Mouse (Mus musculus): Measurements from ENCODE around the gene Phf2. TPM values are rescaled to one million over a fixed set of nuclear protein-coding genes. Genes with fewer than 3 reads are reported as not detected.
A peak's percentile ranks its signal among the peaks of the same experiment; 100 is the strongest.
"Not testable (repeated sequence)": the region's sequence is repeated elsewhere in the genome, so short reads cannot be mapped to it uniquely, and the experiment has no call there.

The Phf2 gene
- polyA plus RNA-seq, 1 experiment from 2014 or later, result 5.3 TPM

GRCm38 (mm10) chr13:48822288-48822687, 48.6 kb downstream of the Phf2 start:
- ATAC-seq (replicated peaks; ENCODE audit: low FRiP score, low read depth), result no peak
- H3K4me2 ChIP-seq (ENCODE audit: low read length), result no peak overlapping the region
- H3K4me1 ChIP-seq (replicated peaks; ENCODE audit: insufficient read depth, low read length), result no peaks in the 10 kb centered on the region
- no peaks in the 10 kb centered on the region for H3K27me3 ChIP-seq (ENCODE audit: insufficient read depth, low read length)
- no peak overlapping the region for H3K9ac ChIP-seq (ENCODE audit: low read depth, low read length)
- DNase-seq (ENCODE audit: low spot score), result no peak
- H3K4me3 ChIP-seq (replicated peaks; ENCODE audit: low read depth, low read length), result no peak overlapping the region
- no peak for TF ChIP-seq CTCF (IDR thresholded peaks at IDR 0.05; ENCODE audit: low read depth)
- WGBS, result 92% methylated on average over 10 of the region's 10 CpGs
- H3K27ac ChIP-seq, result no peak overlapping the region
- no peaks in the 10 kb centered on the region for H3K9me3 ChIP-seq (replicated peaks; ENCODE audit: low read length)
- H3K36me3 ChIP-seq (ENCODE audit: insufficient read depth, low read length), result peaks cover 76% of the 10 kb centered on the region

- no peak for DNase-seq (ENCODE audit: low spot score)
- Histone ChIP-seq H3K27me3 (ENCODE audit: insufficient read depth, low read length) (no peaks in the 10 kb centered on the region), H3K4me1 (replicated peaks; ENCODE audit: insufficient read depth, low read length) (no peaks in the 10 kb centered on the region), H3K4me2 (ENCODE audit: low read length) (no peak overlapping the region), H3K9me3 (replicated peaks; ENCODE audit: low read length) (no peaks in the 10 kb centered on the region), H3K36me3 (ENCODE audit: insufficient read depth, low read length) (peaks cover 85% of the 10 kb centered on the region), H3K9ac (ENCODE audit: low read depth, low read length) (no peak overlapping the region), H3K27ac (no peak overlapping the region), H3K4me3 (replicated peaks; ENCODE audit: low read depth, low read length) (no peak overlapping the region)
- no peak for TF ChIP-seq CTCF (IDR thresholded peaks at IDR 0.05; ENCODE audit: low read depth)
- WGBS, result 64% methylated on average over 3 of the region's 3 CpGs
- ATAC-seq (replicated peaks; ENCODE audit: low FRiP score, low read depth), result no peak
These were observed 51.8 kb downstream of the Phf2 start for GRCm38 (mm10) chr13:48819131-48819530.

GRCm38 (mm10) chr13:48814406-48814805, 56.5 kb downstream of the Phf2 start:
- 93% methylated on average over 1 of the region's 1 CpGs for WGBS
- H3K27me3 ChIP-seq (ENCODE audit: insufficient read depth, low read length), result no peaks in the 10 kb centered on the region

GRCm38 (mm10) chr13:48810991-48811390, 59.9 kb downstream of the Phf2 start:
- DNase-seq (ENCODE audit: low spot score), result no peak

More at GRCm38 (mm10) chr13:48814406-48814805, 56.5 kb downstream of the Phf2 start:
- Histone ChIP-seq H3K4me3 (replicated peaks; ENCODE audit: low read depth, low read length) (no peak overlapping the region), H3K27ac (no peak overlapping the region), H3K4me2 (ENCODE audit: low read length) (no peak overlapping the region), H3K36me3 (ENCODE audit: insufficient read depth, low read length) (peaks cover 80% of the 10 kb centered on the region), H3K9me3 (replicated peaks; ENCODE audit: low read length) (no peaks in the 10 kb centered on the region), H3K4me1 (replicated peaks; ENCODE audit: insufficient read depth, low read length) (no peaks in the 10 kb centered on the region), H3K9ac (ENCODE audit: low read depth, low read length) (no peak overlapping the region)
- DNase-seq (ENCODE audit: low spot score), result no peak
- TF ChIP-seq CTCF (IDR thresholded peaks at IDR 0.05; ENCODE audit: low read depth), result no peak
- ATAC-seq (replicated peaks; ENCODE audit: low FRiP score, low read depth), result no peak

GRCm38 (mm10) chr13:48810274-48810823, 60.6 kb downstream of the Phf2 start:
- Histone ChIP-seq H3K27me3 (ENCODE audit: insufficient read depth, low read length) (no peaks in the 10 kb centered on the region), H3K27ac (no peak overlapping the region), H3K36me3 (ENCODE audit: insufficient read depth, low read length) (peaks cover 48% of the 10 kb centered on the region), H3K4me2 (ENCODE audit: low read length) (no peak overlapping the region), H3K4me1 (replicated peaks; ENCODE audit: insufficient read depth, low read length) (no peaks in the 10 kb centered on the region), H3K9me3 (replicated peaks; ENCODE audit: low read length) (no peaks in the 10 kb centered on the region), H3K9ac (ENCODE audit: low read depth, low read length) (no peak overlapping the region), H3K4me3 (replicated peaks; ENCODE audit: low read depth, low read length) (no peak overlapping the region)
- no peak for TF ChIP-seq CTCF (IDR thresholded peaks at IDR 0.05; ENCODE audit: low read depth)
- 75% methylated on average over 7 of the region's 7 CpGs for WGBS
- DNase-seq (ENCODE audit: low spot score), result no peak
- ATAC-seq (replicated peaks; ENCODE audit: low FRiP score, low read depth), result no peak

More at GRCm38 (mm10) chr13:48810991-48811390, 59.9 kb downstream of the Phf2 start:
- 77% methylated on average over 9 of the region's 9 CpGs for WGBS
- H3K4me1 ChIP-seq (replicated peaks; ENCODE audit: insufficient read depth, low read length), result no peaks in the 10 kb centered on the region
- peaks cover 51% of the 10 kb centered on the region for H3K36me3 ChIP-seq (ENCODE audit: insufficient read depth, low read length)
- no peak for ATAC-seq (replicated peaks; ENCODE audit: low FRiP score, low read depth)
- no peak overlapping the region for H3K9ac ChIP-seq (ENCODE audit: low read depth, low read length)
- no peaks in the 10 kb centered on the region for H3K27me3 ChIP-seq (ENCODE audit: insufficient read depth, low read length)
- H3K4me3 ChIP-seq (replicated peaks; ENCODE audit: low read depth, low read length), result no peak overlapping the region
- no peak overlapping the region for H3K27ac ChIP-seq
- no peak overlapping the region for H3K4me2 ChIP-seq (ENCODE audit: low read length)
- no peaks in the 10 kb centered on the region for H3K9me3 ChIP-seq (replicated peaks; ENCODE audit: low read length)
- TF ChIP-seq CTCF (IDR thresholded peaks at IDR 0.05; ENCODE audit: low read depth), result no peak

- ATAC-seq (replicated peaks; ENCODE audit: low FRiP score, low read depth); H3K4me3 ChIP-seq (replicated peaks; ENCODE audit: low read depth, low read length); H3K4me2 ChIP-seq (ENCODE audit: low read length); DNase-seq (ENCODE audit: low spot score); H3K27ac ChIP-seq; H3K9me3 ChIP-seq (replicated peaks; ENCODE audit: low read length); H3K4me1 ChIP-seq (replicated peaks; ENCODE audit: insufficient read depth, low read length); H3K27me3 ChIP-seq (ENCODE audit: insufficient read depth, low read length); H3K9ac ChIP-seq (ENCODE audit: low read depth, low read length): not testable (repeated sequence)
- peaks cover 46% of the 10 kb centered on the region for H3K36me3 ChIP-seq (ENCODE audit: insufficient read depth, low read length)
- WGBS, result 86% methylated on average over 4 of the region's 4 CpGs
These were observed 61.3 kb downstream of the Phf2 start for GRCm38 (mm10) chr13:48809668-48810067.

- H3K27ac ChIP-seq, result no peak overlapping the region
- no peaks in the 10 kb centered on the region for H3K9me3 ChIP-seq (replicated peaks; ENCODE audit: low read length)
- DNase-seq (ENCODE audit: low spot score) (peak; percentile 46), ATAC-seq (replicated peaks; ENCODE audit: low FRiP score, low read depth) (no peak)
- peaks cover 41% of the 10 kb centered on the region for H3K36me3 ChIP-seq (ENCODE audit: insufficient read depth, low read length)
- TF ChIP-seq CTCF (IDR thresholded peaks at IDR 0.05; ENCODE audit: low read depth), result peak; percentile 78
- no peaks in the 10 kb centered on the region for H3K4me1 ChIP-seq (replicated peaks; ENCODE audit: insufficient read depth, low read length)
- H3K4me2 ChIP-seq (ENCODE audit: low read length), result no peak overlapping the region
- H3K9ac ChIP-seq (ENCODE audit: low read depth, low read length), result no peak overlapping the region
- WGBS, result 72% methylated on average over 5 of the region's 5 CpGs
- no peak overlapping the region for H3K4me3 ChIP-seq (replicated peaks; ENCODE audit: low read depth, low read length)
- H3K27me3 ChIP-seq (ENCODE audit: insufficient read depth, low read length), result no peaks in the 10 kb centered on the region
These were observed 63.4 kb downstream of the Phf2 start for GRCm38 (mm10) chr13:48807481-48808031.

Data from kidney, postnatal 0 days (tissue).